Mouse (Mus musculus) limb, embryonic 13.5 days (tissue): ENCODE data around the gene Armh1. TPM values are rescaled to one million over a fixed set of nuclear protein-coding genes. Genes with fewer than 3 reads are reported as not detected.
A peak's percentile ranks its signal among the peaks of the same experiment; 100 is the strongest.

Source experiments
- ATAC-seq: fragments of 200-750 bp; cut with Nextera tagmentation; 2 replicates; pipeline ENCODE4 v1.8.0; 2017; ENCODE audit warnings: low read depth, moderate number of reproducible peaks, moderate TSS enrichment; ENCODE audit not compliant: low FRiP score
- H3K27ac ChIP-seq: fragments of 300-500 bp; sonication (generic); 2 replicates; pipeline ENCODE4 v1.5.1; 2015; ENCODE audit warnings: inconsistent platforms, mild to moderate bottlenecking, moderate library complexity
- H3K27me3 ChIP-seq: fragments of 300-500 bp; sonication (generic); 2 replicates; pipeline ENCODE4 v1.6.1; 2015; ENCODE audit warnings: mild to moderate bottlenecking, inconsistent platforms
- H3K36me3 ChIP-seq: fragments of 300-500 bp; sonication (generic); 2 replicates; pipeline ENCODE4 v1.6.1; 2015; ENCODE audit warnings: inconsistent platforms, mild to moderate bottlenecking, moderate library complexity
- H3K4me1 ChIP-seq: fragments of 300-500 bp; sonication (generic); 2 replicates; pipeline ENCODE4 v1.6.1; 2015; ENCODE audit warnings: inconsistent platforms
- H3K4me2 ChIP-seq: fragments of 300-500 bp; sonication (generic); replicated peaks from 2 replicates; pipeline ENCODE4 v1.6.1; 2015; ENCODE audit warnings: inconsistent platforms, mild to moderate bottlenecking, moderate library complexity
- H3K4me3 ChIP-seq: fragments of 300-500 bp; sonication (generic); 2 replicates; pipeline ENCODE4 v1.5.1; 2015; ENCODE audit warnings: moderate library complexity, mild to moderate bottlenecking, inconsistent platforms
- H3K9ac ChIP-seq: fragments of 300-500 bp; sonication (generic); 2 replicates; pipeline ENCODE4 v1.6.1; 2015; ENCODE audit warnings: mild to moderate bottlenecking, inconsistent platforms
- H3K9me3 ChIP-seq: fragments of 300-500 bp; sonication (generic); 2 replicates; pipeline ENCODE4 v1.6.1; 2016; ENCODE audit warnings: inconsistent platforms
- WGBS: fragments of 180-500 bp; shearing (Covaris S2); methylation state at CpG from one replicate; pipeline ENCODE4 v1.1.7; 2015; 5-methylcytosine and 5-hydroxymethylcytosine counted together
- polyA plus RNA-seq: library from polyadenylated mRNA; unstranded; fragments of >200 nt; fragmentation: Nextera tagmentation; extraction: Ambion mirVana; gene quantifications from 2 replicates; pipeline ENCODE4 v1.2.1, GENCODE M21; 2015

Armh1 gene
- polyA plus RNA-seq = 0.53 and 0.79 TPM in 2 replicates

GRCm38 (mm10) chr4:117251801-117252316, at the start of gene Armh1, which contains the start of gene Tmem53:
TSS of gene Armh1 (minus strand) at chr4:117252125.
TSS of gene Tmem53 (plus strand) at chr4:117251951.
- Histone ChIP-seq H3K9me3 (no peaks in the 10 kb centered on the region), H3K4me3 (peak within 1 kb of the TSS; percentile 63), H3K4me2 (peak within 1 kb of the TSS; percentile 70), H3K4me1 (peaks cover 25% of the 10 kb centered on the region), H3K27ac (peak within 1 kb of the TSS; percentile 88), H3K36me3 (no peaks in the 10 kb centered on the region), H3K9ac (peak within 1 kb of the TSS; percentile 66), H3K27me3 (no peaks in the 10 kb centered on the region)
- WGBS = under 1% methylated on average over 39 of the region's 43 CpGs
- ATAC-seq = peak; percentile 98

DNA sequence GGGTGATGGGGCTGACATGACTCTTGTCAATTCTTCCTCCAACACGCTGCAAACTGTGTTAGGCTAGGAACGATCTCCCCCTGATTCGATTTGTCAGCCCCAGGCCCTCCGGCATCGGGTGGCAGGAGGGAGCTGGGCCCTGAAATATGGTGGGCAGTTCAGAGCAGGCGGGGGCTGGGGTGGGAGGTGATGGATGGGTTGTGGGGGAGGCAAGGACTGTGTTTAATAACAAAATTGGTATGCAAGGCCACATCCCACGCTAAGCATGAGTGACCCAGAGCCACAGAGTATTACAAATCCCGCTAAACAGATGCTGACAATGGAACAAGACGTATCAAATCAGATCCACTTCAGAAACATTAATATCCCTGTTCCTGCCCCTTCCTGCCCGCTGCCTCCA, 48.0 kb upstream of the Armh1 start:
- peaks cover 33% of the 10 kb centered on the region for H3K4me1 ChIP-seq
- H3K36me3 ChIP-seq = peaks cover 10% of the 10 kb centered on the region; the same call in 1 of the 2 replicates
- no peak for ATAC-seq
- 69% methylated on average over 10 of the region's 10 CpGs for WGBS
- peaks cover 42% of the 10 kb centered on the region for H3K27me3 ChIP-seq
- no peaks in the 10 kb centered on the region for H3K9me3 ChIP-seq
- H3K27ac ChIP-seq = no peak overlapping the region
- H3K4me3 ChIP-seq = no peak overlapping the region
- no peak overlapping the region for H3K9ac ChIP-seq
- H3K4me2 ChIP-seq = no peak overlapping the region

GRCm38 (mm10) chr4:117297819-117298218, 45.9 kb upstream of the Armh1 start:
- no peak overlapping the region for H3K27ac ChIP-seq
- WGBS = 70% methylated on average over 9 of the region's 9 CpGs
- no peak for ATAC-seq
- no peaks in the 10 kb centered on the region for H3K9me3 ChIP-seq
- peaks cover 21% of the 10 kb centered on the region for H3K27me3 ChIP-seq
- H3K4me3 ChIP-seq = no peak overlapping the region
- H3K36me3 ChIP-seq = peaks cover 11% of the 10 kb centered on the region; the same call in 1 of the 2 replicates
- no peak overlapping the region for H3K9ac ChIP-seq
- H3K4me2 ChIP-seq = no peak overlapping the region
- peaks cover 12% of the 10 kb centered on the region for H3K4me1 ChIP-seq

- H3K27ac ChIP-seq = no peak overlapping the region
- H3K9ac ChIP-seq = 0 out of 2 replicates have a peak overlapping the region, but pooled peaks have one; percentile 2
- peaks cover 4% of the 10 kb centered on the region for H3K4me1 ChIP-seq
- no peak overlapping the region for H3K4me3 ChIP-seq
- peaks cover 11% of the 10 kb centered on the region; the same call in 1 of the 2 replicates for H3K36me3 ChIP-seq
- H3K27me3 ChIP-seq = peaks cover 13% of the 10 kb centered on the region
- H3K4me2 ChIP-seq = no peak overlapping the region
- ATAC-seq = no peak
- no peaks in the 10 kb centered on the region for H3K9me3 ChIP-seq
- 79% methylated on average over 19 of the region's 19 CpGs for WGBS
Measured at GRCm38 (mm10) chr4:117296849-117297593, 45.1 kb upstream of the Armh1 start.

- Histone ChIP-seq H3K36me3 (peaks cover 19% of the 10 kb centered on the region), H3K27me3 (no peaks in the 10 kb centered on the region), H3K4me1 (peaks cover 22% of the 10 kb centered on the region), H3K9ac (no peak overlapping the region), H3K4me2 (no peak overlapping the region), H3K9me3 (no peaks in the 10 kb centered on the region), H3K27ac (no peak overlapping the region), H3K4me3 (no peak overlapping the region)
- ATAC-seq = no peak
- 94% methylated on average over 2 of the region's 2 CpGs for WGBS
Measured at GRCm38 (mm10) chr4:117291696-117292095, 39.8 kb upstream of the Armh1 start.

- Histone ChIP-seq H3K9ac (peak overlapping the region; percentile 80), H3K27ac (peak overlapping the region; percentile 96), H3K27me3 (no peaks in the 10 kb centered on the region), H3K4me2 (peak overlapping the region; percentile 79), H3K9me3 (no peaks in the 10 kb centered on the region), H3K36me3 (peaks cover 36% of the 10 kb centered on the region), H3K4me3 (peak overlapping the region; percentile 73), H3K4me1 (peaks cover 30% of the 10 kb centered on the region)
- peak; percentile 95 for ATAC-seq
- WGBS = under 1% methylated on average over 80 of the region's 80 CpGs
Measured at GRCm38 (mm10) chr4:117288927-117289801, 37.2 kb upstream of the Armh1 start.

DNA sequence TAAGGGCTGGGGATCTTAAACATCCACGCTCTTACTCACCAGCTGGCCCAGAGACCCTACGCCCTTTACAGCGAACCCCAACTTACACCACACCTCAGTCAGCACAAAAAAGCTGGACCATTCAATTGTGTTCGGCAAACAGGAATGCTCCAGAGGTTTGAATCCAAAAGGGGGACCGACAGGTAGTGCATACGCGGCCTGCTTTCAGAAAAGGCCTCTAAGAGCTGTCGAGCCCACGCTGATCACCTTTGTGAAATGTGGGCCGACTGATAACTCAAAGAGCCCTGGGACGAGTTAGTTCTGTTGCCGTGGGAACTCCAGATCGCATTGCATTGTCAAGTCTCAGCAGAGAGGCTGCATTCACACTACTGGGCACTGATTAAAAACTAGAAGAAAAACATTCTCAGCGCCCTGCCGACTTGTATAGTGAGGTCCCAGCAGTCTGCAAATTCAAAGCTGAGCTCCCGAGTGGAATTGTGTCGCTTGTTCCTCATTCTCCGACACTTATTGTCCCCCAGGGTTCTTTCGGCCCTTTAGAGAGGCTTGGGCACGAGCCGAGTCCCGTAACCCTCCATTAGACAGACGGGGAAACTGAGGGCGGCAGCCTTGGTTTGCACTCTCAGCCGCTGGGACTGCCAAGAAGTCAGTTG, 36.5 kb upstream of the Armh1 start:
- H3K27me3 ChIP-seq = no peaks in the 10 kb centered on the region
- H3K36me3 ChIP-seq = peaks cover 44% of the 10 kb centered on the region
- peak overlapping the region; percentile 96 for H3K27ac ChIP-seq
- ATAC-seq = no peak
- H3K4me1 ChIP-seq = peaks cover 38% of the 10 kb centered on the region
- no peaks in the 10 kb centered on the region for H3K9me3 ChIP-seq
- peak overlapping the region; percentile 79 for H3K4me2 ChIP-seq
- peak overlapping the region; percentile 80 for H3K9ac ChIP-seq
- peak overlapping the region; percentile 73 for H3K4me3 ChIP-seq
- 25% methylated on average over 25 of the region's 25 CpGs for WGBS

- Histone ChIP-seq H3K9me3 (no peaks in the 10 kb centered on the region), H3K9ac (peak overlapping the region; percentile 45; the same call in 1 of the 2 replicates), H3K36me3 (peaks cover 84% of the 10 kb centered on the region), H3K27me3 (no peaks in the 10 kb centered on the region), H3K4me3 (no peak overlapping the region), H3K4me1 (peaks cover 62% of the 10 kb centered on the region), H3K27ac (peak overlapping the region; percentile 10; the same call in 1 of the 2 replicates), H3K4me2 (no peak overlapping the region)
- ATAC-seq = no peak
- WGBS = 30% methylated on average over 4 of the region's 4 CpGs
Measured at GRCm38 (mm10) chr4:117284363-117284762, 32.4 kb upstream of the Armh1 start.

GRCm38 (mm10) chr4:117283271-117284191, 31.6 kb upstream of the Armh1 start:
- H3K4me2 ChIP-seq = no peak overlapping the region
- no peaks in the 10 kb centered on the region for H3K9me3 ChIP-seq
- H3K4me3 ChIP-seq = no peak overlapping the region
- 24% methylated on average over 22 of the region's 22 CpGs for WGBS
- ATAC-seq = peak; percentile 25
- no peaks in the 10 kb centered on the region for H3K27me3 ChIP-seq
- peaks cover 92% of the 10 kb centered on the region for H3K36me3 ChIP-seq
- H3K9ac ChIP-seq = peak overlapping the region; percentile 45; the same call in 1 of the 2 replicates
- H3K4me1 ChIP-seq = peaks cover 59% of the 10 kb centered on the region
- H3K27ac ChIP-seq = no peak overlapping the region; the same call in 1 of the 2 replicates

GRCm38 (mm10) chr4:117281090-117281845, 29.3 kb upstream of the Armh1 start:
- 41% methylated on average over 19 of the region's 19 CpGs for WGBS
- H3K4me2 ChIP-seq = no peak overlapping the region
- peaks cover 99% of the 10 kb centered on the region for H3K36me3 ChIP-seq
- H3K27ac ChIP-seq = no peak overlapping the region
- peaks cover 45% of the 10 kb centered on the region for H3K4me1 ChIP-seq
- no peak overlapping the region for H3K4me3 ChIP-seq
- no peaks in the 10 kb centered on the region for H3K27me3 ChIP-seq
- no peak for ATAC-seq
- H3K9me3 ChIP-seq = no peaks in the 10 kb centered on the region
- 0 out of 2 replicates have a peak overlapping the region, but pooled peaks have one; percentile 13 for H3K9ac ChIP-seq
